Mouse (Mus musculus) stomach, embryonic 16.5 days (tissue): ENCODE measurements at regions not wholly inside any gene's neighbourhood (a gene's known extent, or its start where the extent isn't known, plus 50 kb on each side); places are given as distances from the start of the nearest gene placed in this dataset.

Experiments used
- ATAC-seq: fragments of 200-750 bp; cut with Nextera tagmentation; 2 replicates; pipeline ENCODE4 v1.8.0; 2017; ENCODE audit warnings: moderate number of reproducible peaks, moderate TSS enrichment; ENCODE audit not compliant: insufficient read depth, low FRiP score
- H3K27ac ChIP-seq: fragments of 300-500 bp; sonication (generic); 2 replicates; pipeline ENCODE4 v1.5.1; 2014; ENCODE audit warnings: low read length
- H3K27me3 ChIP-seq: fragments of 300-500 bp; sonication (generic); 2 replicates; pipeline ENCODE4 v1.6.1; 2014; ENCODE audit warnings: low read length, control low read depth, mixed read lengths; ENCODE audit not compliant: control insufficient read depth, insufficient read depth
- H3K36me3 ChIP-seq: fragments of 300-500 bp; sonication (generic); 2 replicates; pipeline ENCODE4 v1.6.1; 2014; ENCODE audit warnings: low read length; ENCODE audit not compliant: control insufficient read depth, insufficient read depth
- H3K4me1 ChIP-seq: fragments of 300-500 bp; sonication (generic); 2 replicates; pipeline ENCODE4 v1.6.1; 2014; ENCODE audit warnings: low read length, control low read depth, mixed read lengths; ENCODE audit not compliant: control insufficient read depth, insufficient read depth
- H3K4me2 ChIP-seq: fragments of 300-500 bp; sonication (generic); 2 replicates; pipeline ENCODE4 v1.6.1; 2014; ENCODE audit warnings: low read depth, low read length, mixed read lengths
- H3K4me3 ChIP-seq: fragments of 300-500 bp; sonication (generic); replicated peaks from 2 replicates; pipeline ENCODE4 v1.5.1; 2014; ENCODE audit warnings: mild to moderate bottlenecking, low read length
- H3K9ac ChIP-seq: fragments of 300-500 bp; sonication (generic); 2 replicates; pipeline ENCODE4 v1.6.1; 2014; ENCODE audit warnings: low read length
- H3K9me3 ChIP-seq: fragments of 300-500 bp; sonication (generic); replicated peaks from 2 replicates; pipeline ENCODE4 v1.6.1; 2016; ENCODE audit warnings: low read length, control low read depth; ENCODE audit not compliant: control insufficient read depth
- WGBS: fragments of 180-500 bp; shearing (Covaris S2); extraction: QIAGEN DNeasy Blood & Tissue Kit; methylation state at CpG from one replicate; pipeline ENCODE4 v1.1.7; 2014; 5-methylcytosine and 5-hydroxymethylcytosine counted together

DNA sequence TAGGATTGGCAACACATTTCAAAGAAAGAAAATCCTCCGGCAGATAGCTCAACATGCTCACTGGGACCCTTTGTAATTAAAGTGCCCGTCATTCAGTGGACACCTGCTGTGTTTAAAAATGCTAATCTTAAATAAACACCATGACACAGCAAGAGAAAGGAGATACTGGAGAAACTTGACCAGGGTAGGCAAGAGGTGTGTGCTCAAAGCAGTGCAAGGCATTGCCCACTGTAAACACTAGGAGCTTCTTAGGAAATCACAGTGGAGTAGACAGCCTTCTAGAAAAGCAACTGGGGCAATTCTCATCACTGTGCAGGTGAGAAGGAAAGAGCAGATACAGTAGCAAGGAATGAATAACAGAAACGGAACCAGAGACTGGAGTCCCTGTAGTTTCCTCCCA is 369.2 kb downstream of the Atp23 start:
- Histone ChIP-seq H3K36me3 (no peaks in the 10 kb centered on the region), H3K9me3 (no peaks in the 10 kb centered on the region), H3K4me1 (no peaks in the 10 kb centered on the region), H3K4me2 (no peak overlapping the region), H3K27me3 (no peaks in the 10 kb centered on the region), H3K9ac (no peak overlapping the region), H3K4me3 (no peak overlapping the region), H3K27ac (no peak overlapping the region)
- no peak for ATAC-seq
- WGBS: 50% methylated on average over 3 of the region's 3 CpGs

DNA sequence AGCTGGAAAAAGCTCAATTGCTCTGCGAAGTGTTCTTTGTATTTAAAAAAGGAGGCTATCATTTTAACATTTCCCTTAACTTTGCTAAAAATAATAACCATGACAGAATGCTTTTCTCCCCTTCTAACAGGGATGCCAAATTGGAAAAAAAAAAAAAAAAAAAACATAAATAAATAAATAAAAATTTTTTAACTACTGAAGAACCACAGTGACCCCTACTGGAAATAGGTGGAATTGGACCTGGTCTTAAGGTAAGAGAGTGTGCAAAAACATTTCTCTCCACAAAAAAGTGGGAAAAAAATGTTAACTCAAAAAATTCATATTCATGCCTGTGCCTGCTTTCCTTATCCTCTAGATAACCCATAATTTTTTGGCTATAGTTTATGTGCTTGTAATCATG is 369.8 kb downstream of the Atp23 start:
- H3K27ac ChIP-seq: no peak overlapping the region

DNA sequence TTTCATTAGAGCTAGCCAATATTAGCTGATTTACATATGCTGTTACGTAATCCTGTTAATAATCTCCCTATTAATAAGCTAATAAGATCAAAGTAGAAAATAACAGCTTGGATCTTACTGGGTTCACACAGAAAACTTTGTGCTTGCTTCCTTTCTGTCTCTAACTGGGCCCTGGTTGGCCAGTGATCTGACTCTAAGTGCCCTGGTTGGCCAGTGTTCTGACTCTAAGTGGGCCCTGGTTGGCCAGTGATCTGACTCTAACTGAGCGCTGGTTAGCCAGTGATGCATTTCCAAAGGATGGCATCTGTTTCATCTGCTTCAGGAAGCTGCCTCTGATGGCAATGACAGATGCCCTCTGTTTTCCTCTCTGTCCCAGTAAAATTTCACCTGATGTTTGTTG is 372.4 kb downstream of the Atp23 start:
- Histone ChIP-seq H3K27me3 (no peaks in the 10 kb centered on the region), H3K27ac (no peak overlapping the region), H3K36me3 (no peaks in the 10 kb centered on the region), H3K4me1 (no peaks in the 10 kb centered on the region), H3K4me3 (no peak overlapping the region), H3K9ac (no peak overlapping the region), H3K4me2 (no peak overlapping the region), H3K9me3 (no peaks in the 10 kb centered on the region)
- ATAC-seq: no peak
- WGBS: 89% methylated on average over 2 of the region's 2 CpGs

More for the DNA sequence above, 369.8 kb downstream of the Atp23 start:
- H3K4me2 ChIP-seq: no peak overlapping the region
- no peaks in the 10 kb centered on the region for H3K9me3 ChIP-seq
- H3K36me3 ChIP-seq: no peaks in the 10 kb centered on the region
- H3K27me3 ChIP-seq: no peaks in the 10 kb centered on the region
- no peaks in the 10 kb centered on the region for H3K4me1 ChIP-seq
- 49% methylated on average over 1 of the region's 1 CpGs for WGBS
- no peak overlapping the region for H3K9ac ChIP-seq
- H3K4me3 ChIP-seq: no peak overlapping the region
- no peak for ATAC-seq

DNA sequence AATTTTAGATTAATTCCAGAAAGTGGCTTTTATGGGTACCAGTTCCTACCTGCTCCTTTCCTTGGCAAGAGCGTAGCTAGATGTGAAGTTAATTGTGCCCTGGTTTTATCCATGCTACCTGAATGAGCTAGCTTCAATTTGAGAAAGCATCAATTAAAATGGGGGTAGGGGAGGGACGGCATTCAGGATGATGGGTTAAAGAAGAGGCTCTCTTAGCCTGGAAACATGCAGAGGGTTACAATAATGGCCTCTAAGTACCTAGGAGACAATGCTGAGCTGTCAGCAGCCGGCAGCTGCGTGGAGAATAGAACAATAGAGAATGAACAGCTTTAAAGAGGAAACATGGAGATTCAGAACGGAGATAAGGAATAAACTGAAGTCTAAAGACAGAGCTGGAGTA is 375.0 kb downstream of the Atp23 start:
- H3K27me3 ChIP-seq: no peaks in the 10 kb centered on the region
- ATAC-seq: no peak
- H3K4me3 ChIP-seq: no peak overlapping the region
- H3K9ac ChIP-seq: no peak overlapping the region
- no peaks in the 10 kb centered on the region for H3K4me1 ChIP-seq
- WGBS: 67% methylated on average over 5 of the region's 5 CpGs
- H3K27ac ChIP-seq: no peak overlapping the region
- no peaks in the 10 kb centered on the region for H3K9me3 ChIP-seq
- no peak overlapping the region for H3K4me2 ChIP-seq
- no peaks in the 10 kb centered on the region for H3K36me3 ChIP-seq

DNA sequence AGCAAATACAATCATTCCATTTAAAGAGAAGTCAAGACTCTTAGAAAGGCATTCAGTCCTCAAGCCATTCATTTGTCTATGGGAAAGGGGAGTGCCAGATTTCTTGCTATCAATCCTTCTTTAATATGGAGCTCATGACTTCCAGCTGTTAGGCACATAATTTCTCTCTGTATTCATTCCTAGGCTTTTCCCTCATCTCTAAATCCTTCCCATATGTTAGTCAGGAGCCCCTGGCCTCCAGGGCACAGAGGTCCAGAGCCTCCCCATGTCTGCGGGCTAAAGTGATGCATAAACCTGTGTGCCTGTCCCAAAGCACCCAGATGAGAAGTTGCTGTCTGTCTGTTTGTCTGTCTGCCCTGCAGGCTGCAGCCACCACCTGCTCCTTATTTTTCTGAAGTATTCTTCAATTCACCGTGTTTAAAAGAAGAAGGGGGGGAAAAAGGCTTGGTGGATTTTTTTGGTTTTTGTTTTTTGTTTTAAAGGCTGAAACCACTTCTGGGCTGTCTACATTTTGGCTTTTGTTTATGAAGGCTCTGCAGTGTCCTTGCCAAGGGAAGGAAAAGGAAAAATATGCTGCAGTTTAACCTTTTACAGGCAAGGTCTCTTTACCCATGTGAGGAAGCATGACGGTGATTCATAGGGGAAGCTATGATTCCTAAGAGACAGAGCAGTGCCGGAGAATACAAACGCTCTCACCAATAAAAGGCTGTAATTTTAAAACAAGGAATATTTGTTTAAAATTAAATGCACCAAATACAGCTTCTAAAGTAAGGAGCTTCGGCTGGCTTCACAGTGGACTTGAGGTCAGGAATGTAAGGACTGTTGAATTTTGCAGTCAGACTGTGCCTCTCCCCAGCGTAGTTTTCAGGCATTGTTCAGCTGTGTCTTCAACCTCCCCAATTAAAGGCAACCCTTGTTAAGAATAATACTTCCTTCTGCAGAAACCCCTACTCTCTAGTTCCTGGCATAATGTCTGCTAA is 379.0 kb downstream of the Atp23 start:
- H3K4me2 ChIP-seq: 0 out of 2 replicates have a peak overlapping the region, but pooled peaks have one; percentile 19
- WGBS: 32% methylated on average over 7 of the region's 7 CpGs
- no peak for ATAC-seq
- no peaks in the 10 kb centered on the region for H3K36me3 ChIP-seq
- H3K9me3 ChIP-seq: no peaks in the 10 kb centered on the region; the same call in 1 of the 2 replicates
- no peak overlapping the region for H3K9ac ChIP-seq
- H3K4me1 ChIP-seq: peaks cover 5% of the 10 kb centered on the region; the same call in 1 of the 2 replicates
- H3K27ac ChIP-seq: no peak overlapping the region
- no peak overlapping the region for H3K4me3 ChIP-seq
- H3K27me3 ChIP-seq: no peaks in the 10 kb centered on the region

DNA sequence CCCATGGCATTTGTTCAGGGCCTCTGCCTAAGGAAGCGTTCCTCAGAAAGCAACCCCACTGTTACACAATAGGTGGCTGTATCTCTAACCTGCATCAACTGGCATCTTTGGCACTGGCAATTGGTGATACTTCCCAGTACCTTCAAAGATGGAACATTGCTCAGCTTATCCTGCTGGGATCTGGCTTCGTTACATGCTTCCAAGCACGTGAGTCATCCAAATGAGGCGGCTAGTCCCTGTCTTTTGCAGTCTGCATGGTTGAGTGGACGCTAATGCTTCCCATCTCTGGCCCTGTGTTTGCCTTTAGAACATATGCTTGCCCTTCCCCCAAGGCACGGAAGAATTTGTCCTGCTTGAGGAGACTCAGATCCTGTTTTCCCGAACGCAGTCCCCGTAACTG is 380.2 kb downstream of the Atp23 start:
- no peak for ATAC-seq
- 74% methylated on average over 9 of the region's 9 CpGs for WGBS
- H3K4me3 ChIP-seq: no peak overlapping the region

DNA sequence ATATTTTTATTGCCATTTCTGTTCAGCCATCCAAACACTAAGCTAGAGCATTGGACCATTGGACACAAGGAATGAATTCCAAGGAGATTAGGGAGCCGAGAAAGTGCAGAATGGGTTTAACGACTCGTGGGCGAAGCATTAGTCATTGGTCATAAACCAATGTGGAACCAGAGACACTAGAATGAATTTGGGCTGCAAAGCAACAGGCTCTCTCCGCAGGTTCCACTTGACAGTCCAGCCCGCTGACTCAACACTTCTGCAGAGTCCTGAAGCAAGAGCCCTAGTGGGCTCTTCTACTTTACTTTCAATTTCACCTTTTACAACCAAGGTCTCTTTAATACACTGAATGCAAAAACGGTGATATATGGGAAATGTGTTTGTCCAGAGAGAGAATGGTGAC is 388.0 kb downstream of the Atp23 start:
- no peaks in the 10 kb centered on the region for H3K27me3 ChIP-seq
- H3K9ac ChIP-seq: no peak overlapping the region
- no peaks in the 10 kb centered on the region for H3K4me1 ChIP-seq
- H3K36me3 ChIP-seq: no peaks in the 10 kb centered on the region
- H3K4me3 ChIP-seq: no peak overlapping the region
- no peak overlapping the region for H3K4me2 ChIP-seq
- H3K27ac ChIP-seq: no peak overlapping the region
- no peaks in the 10 kb centered on the region; the same call in 1 of the 2 replicates for H3K9me3 ChIP-seq
- no peak for ATAC-seq
- 79% methylated on average over 7 of the region's 7 CpGs for WGBS

More for the DNA sequence above, 380.2 kb downstream of the Atp23 start:
- Histone ChIP-seq H3K9me3 (no peaks in the 10 kb centered on the region; the same call in 1 of the 2 replicates), H3K9ac (no peak overlapping the region), H3K4me2 (no peak overlapping the region), H3K27ac (no peak overlapping the region), H3K27me3 (no peaks in the 10 kb centered on the region), H3K4me1 (peaks cover 5% of the 10 kb centered on the region; the same call in 1 of the 2 replicates), H3K36me3 (no peaks in the 10 kb centered on the region)

DNA sequence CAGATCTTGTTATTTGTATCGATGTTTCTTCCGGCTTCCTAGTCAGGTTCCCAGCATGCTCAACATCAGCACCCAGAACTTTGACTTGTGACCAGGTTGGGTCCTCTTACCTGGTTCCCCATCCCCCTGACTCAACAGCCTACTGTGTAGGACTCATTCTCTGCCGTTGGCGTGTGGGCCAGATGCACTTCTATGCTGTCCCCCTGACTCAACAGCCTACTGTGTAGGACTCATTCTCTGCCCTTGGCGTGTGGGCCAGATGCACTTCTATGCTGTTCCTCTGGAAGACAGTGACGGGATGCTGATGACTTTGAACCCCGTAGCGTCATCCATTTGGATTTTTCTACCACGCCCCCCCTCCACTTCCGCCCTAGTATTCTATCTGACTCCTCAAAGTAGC is 389.6 kb downstream of the Atp23 start:
- H3K36me3 ChIP-seq: no peaks in the 10 kb centered on the region
- no peaks in the 10 kb centered on the region for H3K27me3 ChIP-seq
- H3K27ac ChIP-seq: no peak overlapping the region
- H3K9me3 ChIP-seq: no peaks in the 10 kb centered on the region
- no peak overlapping the region for H3K9ac ChIP-seq
- ATAC-seq: no peak
- no peak overlapping the region for H3K4me2 ChIP-seq
- H3K4me1 ChIP-seq: no peaks in the 10 kb centered on the region
- no peak overlapping the region for H3K4me3 ChIP-seq
- WGBS: 93% methylated on average over 10 of the region's 10 CpGs

DNA sequence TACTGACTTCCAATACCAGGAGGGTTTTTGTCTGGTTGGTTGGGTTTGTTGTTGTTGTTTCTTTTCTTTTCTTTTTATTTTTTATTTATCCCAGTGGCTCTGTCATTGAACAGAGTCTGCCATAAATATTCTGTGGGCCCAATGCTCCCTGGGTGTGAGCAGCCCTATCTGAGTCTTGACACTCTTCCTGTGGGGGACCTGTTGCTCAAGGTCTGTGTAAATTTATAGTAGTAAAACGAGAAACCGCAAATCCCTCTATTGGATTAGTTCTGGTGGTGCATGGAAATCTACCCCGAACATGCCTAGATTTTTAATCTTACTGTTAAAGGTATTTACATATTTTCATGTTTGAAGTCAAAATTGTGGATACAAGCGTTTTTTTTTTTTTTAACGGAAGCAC is 395.2 kb downstream of the Atp23 start:
- no peak overlapping the region for H3K27ac ChIP-seq
- no peak overlapping the region for H3K9ac ChIP-seq
- no peaks in the 10 kb centered on the region for H3K9me3 ChIP-seq
- ATAC-seq: no peak
- H3K4me2 ChIP-seq: no peak overlapping the region
- no peaks in the 10 kb centered on the region for H3K36me3 ChIP-seq
- H3K27me3 ChIP-seq: no peaks in the 10 kb centered on the region
- 80% methylated on average over 5 of the region's 5 CpGs for WGBS
- no peak overlapping the region for H3K4me3 ChIP-seq
- H3K4me1 ChIP-seq: no peaks in the 10 kb centered on the region
